Mouse (Mus musculus): ENCODE data around the gene C2cd3.

C2cd3 gene

DNA sequence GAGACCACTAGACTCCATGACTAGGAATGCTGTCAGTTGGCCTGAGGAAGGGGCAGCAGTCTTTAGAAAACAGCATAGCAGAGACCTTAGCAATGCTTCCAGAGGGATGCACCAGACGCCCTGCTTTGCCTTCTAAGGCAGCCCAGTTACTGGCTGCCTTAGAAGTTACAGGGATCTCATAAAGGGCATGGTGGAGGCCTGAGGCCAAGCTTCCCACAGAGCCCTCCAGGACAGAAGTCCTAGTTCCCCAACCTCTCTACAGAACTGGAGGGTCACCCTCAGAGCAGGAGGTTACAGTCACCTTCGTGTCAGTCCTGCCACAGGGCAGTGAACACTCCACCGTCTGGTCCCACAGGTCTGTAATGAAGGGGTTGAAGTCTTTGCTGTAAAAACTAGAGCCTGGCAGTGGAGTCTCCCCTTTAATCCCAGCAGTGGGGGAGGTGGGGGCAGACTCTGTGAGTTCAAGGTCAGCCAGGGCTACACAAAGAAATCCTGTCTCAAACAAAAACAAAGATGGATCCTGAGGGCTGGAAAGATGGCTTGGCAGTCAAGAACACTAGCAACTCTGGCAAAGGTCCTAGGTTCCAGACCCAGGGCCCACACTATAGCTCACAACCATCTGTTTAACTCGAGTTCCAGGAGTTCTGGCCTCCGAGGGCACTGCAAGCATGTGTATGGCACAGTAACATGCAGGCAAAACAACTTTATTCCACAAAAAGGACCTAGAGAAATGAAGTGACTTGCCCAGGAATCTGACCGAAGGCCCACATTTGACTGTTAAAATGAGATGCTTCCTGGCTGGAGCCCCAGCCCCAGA lies 129.2 kb downstream of the C2cd3 start:
- DNase-seq, result no peak

DNA sequence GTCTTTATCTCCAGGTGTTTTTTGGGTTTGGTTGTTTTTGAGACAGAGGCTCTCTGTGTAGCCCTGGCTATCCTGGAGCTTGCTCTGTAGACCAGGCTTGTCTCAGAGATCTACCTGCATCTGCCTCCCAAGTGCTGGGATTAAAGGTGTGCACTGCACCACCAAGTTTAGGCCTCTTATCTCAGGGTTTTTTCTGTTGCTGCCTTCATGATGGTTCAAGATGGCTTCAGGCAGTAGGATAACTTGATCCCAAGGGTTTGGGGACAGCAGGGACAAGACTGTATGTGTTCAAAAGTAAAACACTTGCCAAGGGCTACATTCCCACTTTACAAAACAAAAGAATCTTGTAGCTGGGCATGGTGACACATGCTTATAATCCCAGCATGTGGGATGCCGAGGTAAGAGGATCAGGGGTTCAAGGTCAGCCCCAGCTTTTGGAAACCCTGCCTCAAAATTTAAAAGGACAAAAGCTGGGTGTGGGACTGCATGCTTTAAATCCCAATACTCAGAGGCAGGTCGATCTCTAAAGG lies 129.9 kb downstream of the C2cd3 start:
- DNase-seq, result no peak

DNA sequence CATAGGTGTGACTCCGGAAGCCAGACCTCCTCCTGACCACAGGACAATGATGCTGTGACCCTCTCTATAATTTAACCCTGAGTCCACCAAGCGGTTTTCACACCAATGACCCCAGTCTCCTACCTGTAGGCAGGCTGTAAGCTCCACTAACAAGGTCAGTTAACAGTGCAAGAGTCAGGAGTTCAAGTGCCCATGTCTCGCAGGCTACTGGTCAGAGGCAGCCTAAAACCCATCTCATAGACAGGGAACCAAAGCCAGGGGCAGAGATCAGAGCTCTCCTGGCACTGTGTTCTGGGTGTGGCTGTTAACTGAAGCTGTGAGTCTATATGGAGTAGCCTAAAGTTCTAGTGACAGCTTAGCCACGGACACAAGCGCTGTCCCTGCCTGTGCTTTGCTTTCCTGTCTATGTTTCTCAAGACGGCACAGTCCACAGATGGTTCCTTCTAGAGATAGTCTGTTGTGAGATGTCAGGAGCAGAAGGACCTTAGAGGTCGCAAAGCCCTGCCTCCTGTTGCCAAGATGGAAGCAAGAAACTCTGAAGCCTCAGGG lies 130.4 kb downstream of the C2cd3 start:
- DNase-seq, result no peak

DNA sequence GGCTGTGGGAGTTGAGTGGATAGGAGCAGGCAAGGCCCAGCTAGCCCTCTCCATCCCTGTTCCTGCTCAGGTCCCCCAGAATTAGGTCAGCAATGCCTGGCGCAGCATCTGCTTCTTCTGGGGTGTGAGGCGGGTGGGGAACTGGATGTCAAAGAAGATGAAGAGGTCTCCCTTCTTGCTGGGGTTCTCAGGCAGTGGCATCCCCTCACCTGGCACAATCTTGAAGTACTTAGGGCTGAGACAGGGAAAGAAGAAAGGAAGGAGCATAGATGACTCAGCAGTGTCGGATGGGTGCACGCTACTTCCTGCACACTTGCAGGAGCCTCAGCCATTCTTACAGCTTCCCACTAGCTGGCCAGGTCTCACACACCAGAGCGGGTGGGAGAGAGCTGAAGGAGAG lies 131.0 kb downstream of the C2cd3 start:
- DNase-seq, result no peak

DNA sequence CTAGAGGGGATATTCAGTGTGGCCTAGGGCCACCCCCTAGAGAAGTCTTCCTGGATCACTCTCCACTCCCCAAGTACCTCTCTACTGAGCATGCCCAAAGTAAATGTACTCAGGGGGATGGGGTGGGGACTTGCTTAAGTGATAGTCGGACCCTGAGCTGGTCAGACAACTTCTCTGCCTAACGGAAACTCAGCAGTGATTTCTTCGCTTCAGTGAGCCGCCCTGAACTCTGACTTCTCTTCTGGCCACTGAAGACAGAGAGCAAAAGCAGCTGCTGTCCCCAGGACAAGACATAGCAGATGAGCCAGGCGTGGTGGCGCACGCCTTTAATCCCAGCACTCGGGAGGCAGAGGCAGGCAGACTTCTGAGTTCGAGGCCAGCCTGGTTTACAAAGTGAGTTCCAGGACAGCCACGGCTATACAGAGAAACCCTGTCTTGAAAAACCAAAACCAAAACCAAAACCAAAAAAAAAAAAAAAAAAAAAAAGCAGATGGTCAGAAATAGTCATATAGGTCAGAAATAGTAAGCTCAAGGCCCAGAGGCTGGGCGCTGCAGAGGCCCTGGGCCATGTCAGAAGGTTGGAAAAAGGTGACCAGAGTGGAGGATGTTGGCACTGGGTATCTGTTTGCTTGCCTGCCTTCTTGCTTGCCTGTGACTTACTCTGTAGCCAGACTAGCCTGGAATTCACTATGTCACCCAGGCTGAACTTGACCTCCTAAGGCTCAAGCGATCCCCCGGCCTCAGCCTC lies 132.9 kb downstream of the C2cd3 start:
- no peak for DNase-seq

DNA sequence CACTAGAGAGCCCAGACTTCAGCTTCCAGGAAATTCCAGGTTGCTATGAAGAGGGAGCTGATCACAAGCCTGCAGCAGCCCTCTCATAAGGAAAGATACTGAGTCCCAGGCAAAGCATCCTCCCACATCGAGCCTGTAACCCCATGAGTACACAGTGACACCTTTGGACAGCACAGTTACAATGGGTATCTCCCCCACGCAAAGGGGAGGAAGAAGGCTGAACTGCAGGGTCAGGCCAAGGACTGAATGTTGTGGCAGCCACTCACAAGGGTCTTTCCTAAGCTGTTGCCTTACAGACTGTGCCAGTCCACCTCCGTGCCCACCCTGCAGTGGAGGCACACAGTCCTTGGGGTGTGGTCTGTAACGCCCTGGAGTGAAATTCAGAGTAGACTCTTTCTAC lies 134.5 kb downstream of the C2cd3 start:
- no peak for DNase-seq

DNA sequence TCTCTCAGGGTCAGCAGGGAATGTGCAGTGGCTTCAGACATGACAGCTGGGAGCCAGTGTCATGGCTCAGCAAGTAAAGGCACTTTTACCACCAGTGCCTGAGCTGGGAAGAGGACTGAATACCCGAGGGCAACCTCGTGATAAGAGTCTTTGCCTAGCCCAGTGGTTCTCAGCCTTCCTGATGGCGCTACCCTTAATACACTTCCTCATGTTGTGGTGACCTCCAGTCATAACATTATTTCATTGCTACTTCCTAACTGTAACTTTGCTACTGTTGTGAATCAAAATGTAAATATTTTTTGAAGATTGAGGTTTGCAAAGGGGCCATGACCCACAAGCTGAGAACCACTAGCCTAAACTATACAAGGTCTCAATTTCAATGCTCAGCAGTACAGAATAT lies 136.6 kb downstream of the C2cd3 start:
- DNase-seq, result no peak

DNA sequence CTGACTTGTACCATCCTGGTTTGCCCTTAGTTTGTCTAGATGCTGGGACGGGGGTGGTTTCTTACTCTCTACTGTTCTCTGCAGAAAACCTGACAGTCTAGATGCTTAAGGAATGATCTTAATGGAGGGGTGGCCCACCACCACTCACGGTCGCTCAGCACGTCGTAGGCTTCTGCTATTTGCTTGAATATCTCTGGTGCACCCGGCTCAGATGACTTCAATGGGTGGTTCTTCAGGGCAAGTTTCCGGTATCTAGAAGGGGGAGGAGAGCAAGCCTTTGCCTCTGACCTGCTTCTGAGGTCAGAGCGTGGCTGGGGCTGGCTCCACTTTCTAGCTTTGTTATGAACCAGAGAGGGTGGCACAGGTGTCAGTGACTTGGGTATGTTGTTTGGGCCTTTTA lies 139.6 kb downstream of the C2cd3 start:
- no peak for DNase-seq

DNA sequence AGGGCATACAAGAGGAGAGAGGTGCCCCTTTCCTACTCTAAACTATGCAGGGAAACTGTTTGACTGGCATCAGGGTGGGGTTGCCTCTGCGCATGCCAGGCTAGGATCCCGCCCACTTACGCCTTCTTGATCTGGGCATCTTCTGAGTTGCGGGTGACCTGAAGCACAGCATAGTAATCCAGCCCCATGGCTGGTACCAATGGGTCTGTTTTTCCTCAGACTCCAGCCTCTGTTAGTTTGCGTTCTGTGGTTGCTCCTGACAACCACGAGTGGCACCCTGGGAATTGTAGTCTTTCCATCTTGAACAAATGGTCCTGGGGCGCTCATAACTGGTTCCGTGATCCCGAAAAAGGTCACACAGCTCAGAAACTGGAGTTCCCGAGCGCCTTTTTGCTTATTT lies 142.5 kb downstream of the C2cd3 start, which contains the start of gene Dnajb13:
Gene Dnajb13, minus strand, starts transcription at position 388 of the 400 bp plus-strand sequence.
- DNase-seq, result no peak
